Mouse (Mus musculus) stomach, embryonic 14.5 days (tissue): ENCODE results near the gene Xdh. TPM values are rescaled to one million over a fixed set of nuclear protein-coding genes. Genes with fewer than 3 reads are reported as not detected.

Source experiments
- polyA plus RNA-seq: library from polyadenylated mRNA; unstranded; fragments of >200 nt; fragmentation: Nextera tagmentation; extraction: Ambion mirVana; gene quantifications from 2 replicates; pipeline ENCODE4 v1.2.1, GENCODE M21; 2014

Xdh gene
- polyA plus RNA-seq, 1 experiment from 2014 or later: 1.2 TPM

Other genes with a start within 250 kb of the Xdh start
- gene Galnt14, start 239.7 kb downstream of the Xdh start, polyA plus RNA-seq: 0.52 and 0.53 TPM in 2 replicates
- gene Ehd3, start 146.1 kb downstream of the Xdh start, polyA plus RNA-seq: 4.6 and 5.0 TPM in 2 replicates
- not detected in 2 replicates for gene Srd5a2, start 97.7 kb upstream of the Xdh start, polyA plus RNA-seq